Mouse (Mus musculus) spleen, adult 2 months (tissue): ENCODE results near the gene Nacc1. TPM values are rescaled to one million over a fixed set of nuclear protein-coding genes. Genes with fewer than 3 reads are reported as not detected.

Experiments used
- DNase-seq, 2 experiments: peaks; one replicate each; pipeline versions ENCODE4 v3.0.0 to v3.0.0-alpha.2; 2012 to 2021; ENCODE audit warnings: low spot score in 2 of 2, low read depth in 1 of 2
- H3K27ac ChIP-seq: fragments of 200-500 bp; 2 replicates; pipeline ENCODE4 v1.5.1; 2012; ENCODE audit warnings: low read length, inconsistent platforms; ENCODE audit not compliant: insufficient read depth
- H3K27me3 ChIP-seq: fragments of 200-500 bp; 2 replicates; pipeline ENCODE4 v1.6.1; 2012; ENCODE audit warnings: mild to moderate bottlenecking, moderate library complexity, low read length, inconsistent platforms; ENCODE audit not compliant: control insufficient read depth, insufficient read depth
- H3K36me3 ChIP-seq: fragments of 200-500 bp; 2 replicates; pipeline ENCODE4 v1.6.1; 2012; ENCODE audit warnings: mild to moderate bottlenecking, low read length, inconsistent platforms; ENCODE audit not compliant: control insufficient read depth, insufficient read depth
- H3K4me1 ChIP-seq: fragments of 200-500 bp; 2 replicates; pipeline ENCODE4 v1.6.1; 2011; ENCODE audit warnings: inconsistent platforms; ENCODE audit not compliant: control insufficient read depth, insufficient read depth, insufficient read length
- H3K4me3 ChIP-seq: fragments of 200-500 bp; 2 replicates; pipeline ENCODE4 v1.5.1; 2011; ENCODE audit warnings: mild to moderate bottlenecking, inconsistent platforms; ENCODE audit not compliant: insufficient read depth, insufficient read length; ENCODE audit errors: extremely low read depth
- CTCF ChIP-seq: fragments of 200-500 bp; IDR thresholded peaks from 2 replicates; pipeline ENCODE4 v1.5.1; 2011; ENCODE audit warnings: mild to moderate bottlenecking, inconsistent platforms; ENCODE audit not compliant: insufficient read depth, insufficient read length, insufficient replicate concordance; ENCODE audit errors: extremely low read depth
- POLR2A ChIP-seq: fragments of 200-500 bp; IDR thresholded peaks from 2 replicates; pipeline ENCODE4 v1.6.1; 2011; ENCODE audit warnings: low read depth, low read length, inconsistent platforms
- WGBS: fragments of 180-500 bp; shearing (Covaris S2); methylation state at CpG from one replicate; pipeline ENCODE4 v1.1.7; 2018; 5-methylcytosine and 5-hydroxymethylcytosine counted together
- polyA plus RNA-seq: library from polyadenylated mRNA; depleted of rRNA; stranded (reverse); fragments of >200 nt; gene quantifications from 2 replicates; pipeline ENCODE4 v1.2.3, GENCODE M21; 2012

Nacc1 gene
- polyA plus RNA-seq, 1 experiment: 66.0 TPM

GRCm38 (mm10) chr8:84660819-84661457, 26.7 kb downstream of the Nacc1 start:
- H3K4me3 ChIP-seq: peak overlapping the region; percentile 88
- peak in 1 of 2 experiments; percentile 27 for DNase-seq
- no peaks in the 10 kb centered on the region for H3K36me3 ChIP-seq
- H3K27me3 ChIP-seq: no peaks in the 10 kb centered on the region
- peaks cover 16% of the 10 kb centered on the region; the same call in 1 of the 2 replicates for H3K4me1 ChIP-seq
- 2% methylated on average over 20 of the region's 20 CpGs for WGBS
- no peak for TF ChIP-seq CTCF
- TF ChIP-seq POLR2A: no peak; the same call in 1 of the 2 replicates
- H3K27ac ChIP-seq: peak overlapping the region; percentile 98

- 2% methylated on average over 33 of the region's 33 CpGs for WGBS
- Histone ChIP-seq H3K4me3 (peak overlapping the region; percentile 88), H3K27me3 (no peaks in the 10 kb centered on the region), H3K36me3 (no peaks in the 10 kb centered on the region), H3K4me1 (peaks cover 17% of the 10 kb centered on the region; the same call in 1 of the 2 replicates), H3K27ac (peak overlapping the region; percentile 98)
- DNase-seq: peak in 1 of 2 experiments; percentile 69
- TF ChIP-seq CTCF: no peak
- peak; percentile 40 for TF ChIP-seq POLR2A
Observed at GRCm38 (mm10) chr8:84659936-84660818, 27.5 kb downstream of the Nacc1 start.

- DNase-seq: no peak
- H3K4me1 ChIP-seq: peaks cover 17% of the 10 kb centered on the region; the same call in 1 of the 2 replicates
- H3K27ac ChIP-seq: no peak overlapping the region
- TF ChIP-seq CTCF: no peak
- TF ChIP-seq POLR2A: no peak
- no peaks in the 10 kb centered on the region for H3K36me3 ChIP-seq
- no peak overlapping the region for H3K4me3 ChIP-seq
- no peaks in the 10 kb centered on the region for H3K27me3 ChIP-seq
- 41% methylated on average over 1 of the region's 1 CpGs for WGBS
Observed at GRCm38 (mm10) chr8:84658951-84659350, 28.7 kb downstream of the Nacc1 start.

- H3K27me3 ChIP-seq: no peaks in the 10 kb centered on the region
- H3K27ac ChIP-seq: 0 out of 2 replicates have a peak overlapping the region, but pooled peaks have one; percentile 20
- 80% methylated on average over 4 of the region's 4 CpGs for WGBS
- H3K36me3 ChIP-seq: no peaks in the 10 kb centered on the region
- H3K4me3 ChIP-seq: no peak overlapping the region
- no peak for TF ChIP-seq CTCF
- TF ChIP-seq POLR2A: no peak
- peaks cover 14% of the 10 kb centered on the region; the same call in 1 of the 2 replicates for H3K4me1 ChIP-seq
- no peak for DNase-seq
Observed at GRCm38 (mm10) chr8:84657680-84658079, 30.0 kb downstream of the Nacc1 start.

GRCm38 (mm10) chr8:84657203-84657602, 30.5 kb downstream of the Nacc1 start:
- peak overlapping the region; percentile 51 for H3K27ac ChIP-seq
- peak overlapping the region; percentile 59; the same call in 1 of the 2 replicates for H3K4me3 ChIP-seq
- no peak for TF ChIP-seq CTCF
- no peak for TF ChIP-seq POLR2A
- no peak for DNase-seq
- H3K27me3 ChIP-seq: no peaks in the 10 kb centered on the region
- peaks cover 14% of the 10 kb centered on the region; the same call in 1 of the 2 replicates for H3K4me1 ChIP-seq
- no peaks in the 10 kb centered on the region for H3K36me3 ChIP-seq

GRCm38 (mm10) chr8:84656641-84657126, 31.0 kb downstream of the Nacc1 start:
- peaks cover 14% of the 10 kb centered on the region; the same call in 1 of the 2 replicates for H3K4me1 ChIP-seq
- DNase-seq: peak in 1 of 2 experiments; percentile 78
- peak overlapping the region; percentile 59 for H3K4me3 ChIP-seq
- WGBS: under 1% methylated on average over 23 of the region's 23 CpGs
- TF ChIP-seq POLR2A (peak; percentile 40; the same call in 1 of the 2 replicates), CTCF (no peak)
- no peaks in the 10 kb centered on the region for H3K36me3 ChIP-seq
- H3K27ac ChIP-seq: peak overlapping the region; percentile 81
- H3K27me3 ChIP-seq: no peaks in the 10 kb centered on the region
